Mouse (Mus musculus) spleen, adult 2 months (tissue): Measurements from ENCODE around the gene 1110051M20Rik.

Experiments used
- CTCF ChIP-seq: fragments of 200-500 bp; IDR thresholded peaks from 2 replicates; pipeline ENCODE4 v1.5.1; 2011; ENCODE audit warnings: mild to moderate bottlenecking, inconsistent platforms; ENCODE audit not compliant: insufficient read depth, insufficient read length, insufficient replicate concordance; ENCODE audit errors: extremely low read depth
- POLR2A ChIP-seq: fragments of 200-500 bp; IDR thresholded peaks from 2 replicates; pipeline ENCODE4 v1.6.1; 2011; ENCODE audit warnings: low read depth, low read length, inconsistent platforms

DNA sequence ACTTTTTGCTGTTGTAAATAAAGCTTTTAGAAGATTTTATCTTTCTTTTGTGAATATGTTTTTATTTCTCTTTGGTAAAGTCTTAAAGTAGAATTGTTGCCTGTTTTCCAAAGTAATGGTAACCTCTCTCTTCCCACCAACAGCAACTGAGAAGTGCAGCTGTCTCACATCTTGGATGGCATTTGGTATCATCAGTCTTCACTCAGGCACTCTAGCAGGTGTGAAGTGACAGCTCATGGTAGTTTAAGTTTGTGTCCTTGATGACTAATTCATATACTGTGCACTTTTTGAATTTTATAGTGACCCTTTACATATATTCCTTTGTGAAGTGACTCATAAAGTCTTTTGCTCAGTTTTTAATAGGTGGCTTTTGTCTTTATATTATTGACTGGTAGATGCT, 92.7 kb downstream of the 1110051M20Rik start:
- TF ChIP-seq POLR2A (no peak), CTCF (no peak)
